Mouse (Mus musculus) liver, embryonic 11.5 days (tissue): ENCODE measurements around the gene Irf3. TPM values are rescaled to one million over a fixed set of nuclear protein-coding genes. Genes with fewer than 3 reads are reported as not detected.
A peak's percentile ranks its signal among the peaks of the same experiment; 100 is the strongest.

ENCODE experiments used
- ATAC-seq: fragments of 200-750 bp; cut with Nextera tagmentation; replicated peaks from 2 replicates; pipeline ENCODE4 v1.8.0; 2017; ENCODE audit warnings: moderate number of reproducible peaks, mild to moderate bottlenecking, moderate TSS enrichment, moderate library complexity; ENCODE audit not compliant: low FRiP score
- DNase-seq: peaks from one replicate; pipeline ENCODE4 v3.0.0-alpha.2; 2017; ENCODE audit warnings: low spot score
- H3K27ac ChIP-seq: fragments of 300-500 bp; sonication (generic); 2 replicates; pipeline ENCODE4 v1.5.1; 2014; ENCODE audit warnings: mild to moderate bottlenecking, low read depth, low read length, control low read depth
- H3K27me3 ChIP-seq: fragments of 300-500 bp; sonication (generic); replicated peaks from 2 replicates; pipeline ENCODE4 v1.6.1; 2014; ENCODE audit warnings: low read length, mixed read lengths; ENCODE audit not compliant: control insufficient read depth, insufficient read depth
- H3K36me3 ChIP-seq: fragments of 300-500 bp; sonication (generic); 2 replicates; pipeline ENCODE4 v1.6.1; 2014; ENCODE audit warnings: mild to moderate bottlenecking, low read length, moderate library complexity, mixed read lengths; ENCODE audit not compliant: control insufficient read depth, insufficient read depth
- H3K4me1 ChIP-seq: fragments of 300-500 bp; sonication (generic); replicated peaks from 2 replicates; pipeline ENCODE4 v1.6.1; 2014; ENCODE audit warnings: low read length, mixed read lengths; ENCODE audit not compliant: control insufficient read depth, insufficient read depth
- H3K4me2 ChIP-seq: fragments of 300-500 bp; sonication (generic); 2 replicates; pipeline ENCODE4 v1.6.1; 2014; ENCODE audit warnings: mild to moderate bottlenecking, control low read depth, moderate library complexity
- H3K4me3 ChIP-seq: fragments of 300-500 bp; sonication (generic); 2 replicates; pipeline ENCODE4 v1.5.1; 2014; ENCODE audit warnings: low read depth, low read length, control low read depth
- H3K9ac ChIP-seq: fragments of 300-500 bp; sonication (generic); 2 replicates; pipeline ENCODE4 v1.6.1; 2014; ENCODE audit warnings: low read depth, low read length, control low read depth
- H3K9me3 ChIP-seq: fragments of 300-500 bp; sonication (generic); 2 replicates; pipeline ENCODE4 v1.6.1; 2016; ENCODE audit warnings: low read length, inconsistent platforms, mixed read lengths; ENCODE audit not compliant: control insufficient read depth
- WGBS: fragments of 180-500 bp; shearing (Covaris S2); extraction: QIAGEN DNeasy Blood & Tissue Kit; methylation state at CpG from one replicate; pipeline ENCODE4 v1.1.7; 2014; 5-methylcytosine and 5-hydroxymethylcytosine counted together
- polyA plus RNA-seq: library from polyadenylated mRNA; unstranded; fragments of >200 nt; fragmentation: Nextera tagmentation; extraction: Ambion mirVana; gene quantifications from 2 replicates; pipeline ENCODE4 v1.2.1, GENCODE M21; 2014

Irf3 gene
- polyA plus RNA-seq: 76.2 and 88.4 TPM in 2 replicates

DNA sequence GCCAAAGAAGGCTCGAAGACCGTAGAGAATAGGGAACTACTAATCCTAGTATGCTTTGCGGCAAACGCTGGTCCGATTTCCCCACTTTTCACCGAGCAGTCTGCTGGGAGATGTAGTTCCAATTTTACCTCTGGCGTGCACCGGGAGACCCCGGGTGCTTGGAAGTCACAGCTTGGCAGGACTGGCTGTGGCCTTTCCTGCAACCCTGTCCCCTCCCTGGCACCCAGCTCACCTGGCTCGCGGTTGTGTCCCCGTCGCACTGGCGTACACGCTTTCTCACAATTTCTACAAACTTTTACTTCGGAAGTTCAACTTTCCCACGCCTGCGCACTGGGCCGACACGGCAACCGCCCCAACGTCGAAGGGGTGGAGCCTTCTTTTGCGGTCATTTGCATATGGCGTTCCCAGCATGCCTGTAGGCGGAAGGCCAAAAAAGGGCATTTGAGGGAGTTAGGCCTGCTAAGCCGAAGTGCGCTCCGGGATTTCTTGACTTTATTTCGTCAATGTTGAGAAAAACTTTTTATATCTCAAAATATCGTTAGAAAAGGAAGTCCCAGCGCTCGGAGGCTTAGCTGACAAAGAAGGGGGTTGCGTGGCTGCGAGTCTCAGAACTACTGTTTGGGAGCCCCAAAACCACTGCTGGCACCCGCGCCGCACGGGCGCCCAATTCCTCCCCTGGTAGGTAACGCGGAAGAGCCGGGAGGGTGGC, at the start of gene Irf3:
TSS of gene Irf3 (plus strand) at position 418 of the 709 bp plus-strand sequence.
- peak within 1 kb of the TSS; percentile 80 for H3K4me3 ChIP-seq
- H3K27ac ChIP-seq: peak within 1 kb of the TSS; percentile 94
- H3K4me2 ChIP-seq: peak within 1 kb of the TSS; percentile 99
- peak; percentile 92 for ATAC-seq
- DNase-seq: peak; percentile 98
- peak within 1 kb of the TSS; percentile 94 for H3K9ac ChIP-seq
- WGBS: under 1% methylated on average over 43 of the region's 43 CpGs
- H3K27me3 ChIP-seq: no peaks in the 10 kb centered on the region
- peaks cover 29% of the 10 kb centered on the region for H3K4me1 ChIP-seq
- H3K36me3 ChIP-seq: peaks cover 34% of the 10 kb centered on the region
- H3K9me3 ChIP-seq: no peaks in the 10 kb centered on the region

DNA sequence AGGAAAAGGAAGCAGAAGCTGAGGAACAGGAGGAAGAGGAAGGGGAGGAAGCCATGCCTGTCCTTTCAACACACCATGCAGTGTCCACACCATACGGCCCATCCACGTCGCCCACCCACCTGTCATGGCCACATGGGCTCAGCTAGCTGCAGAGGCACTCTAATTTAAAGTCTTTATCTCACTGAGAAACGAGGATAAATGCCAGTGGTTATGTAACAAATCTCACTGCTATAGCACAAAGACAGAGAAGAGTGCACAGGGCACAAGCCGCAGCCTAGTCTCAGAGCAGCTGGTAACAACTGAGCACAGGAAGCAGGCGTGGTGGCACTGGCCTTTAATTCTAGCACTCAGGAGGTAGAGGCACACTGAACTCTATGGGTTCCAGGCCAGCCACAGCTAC, 47.5 kb upstream of the Irf3 start:
- peaks cover 13% of the 10 kb centered on the region for H3K4me1 ChIP-seq
- peaks cover 33% of the 10 kb centered on the region for H3K27me3 ChIP-seq
- H3K27ac ChIP-seq: no peak overlapping the region
- WGBS: 58% methylated on average over 6 of the region's 6 CpGs
- DNase-seq: no peak
- H3K9me3 ChIP-seq: no peaks in the 10 kb centered on the region
- no peaks in the 10 kb centered on the region for H3K36me3 ChIP-seq
- no peak overlapping the region for H3K4me3 ChIP-seq
- no peak overlapping the region for H3K4me2 ChIP-seq
- ATAC-seq: no peak
- no peak overlapping the region for H3K9ac ChIP-seq

DNA sequence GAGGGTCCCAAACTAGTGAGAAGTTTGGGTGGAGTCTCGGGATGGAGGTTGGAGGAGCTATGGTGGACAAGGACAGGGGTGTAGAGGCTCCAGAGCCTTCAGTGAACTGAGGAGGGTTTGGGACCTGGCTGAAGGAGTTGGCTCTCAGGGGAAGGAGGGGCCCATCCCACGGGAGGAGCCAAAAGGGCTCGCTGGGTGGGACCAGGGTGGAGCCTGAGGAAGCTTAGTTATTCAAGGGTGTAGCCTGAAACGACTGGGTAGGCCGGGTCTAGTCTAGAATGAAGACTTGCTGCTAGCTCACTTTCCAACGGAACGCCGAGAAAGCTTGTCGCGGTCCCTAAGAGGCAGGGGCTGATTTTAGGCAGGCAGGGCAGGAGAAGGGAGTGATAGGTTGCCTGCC, 45.5 kb upstream of the Irf3 start:
- DNase-seq (peak; percentile 68), ATAC-seq (peak; percentile 83)
- Histone ChIP-seq H3K9me3 (no peaks in the 10 kb centered on the region), H3K27ac (peak overlapping the region; percentile 79; the same call in 1 of the 2 replicates), H3K9ac (peak overlapping the region; percentile 67), H3K4me1 (peaks cover 13% of the 10 kb centered on the region), H3K4me2 (peak overlapping the region; percentile 99), H3K36me3 (no peaks in the 10 kb centered on the region), H3K4me3 (peak overlapping the region; percentile 64), H3K27me3 (peaks cover 33% of the 10 kb centered on the region)
- under 1% methylated on average over 10 of the region's 10 CpGs for WGBS

DNA sequence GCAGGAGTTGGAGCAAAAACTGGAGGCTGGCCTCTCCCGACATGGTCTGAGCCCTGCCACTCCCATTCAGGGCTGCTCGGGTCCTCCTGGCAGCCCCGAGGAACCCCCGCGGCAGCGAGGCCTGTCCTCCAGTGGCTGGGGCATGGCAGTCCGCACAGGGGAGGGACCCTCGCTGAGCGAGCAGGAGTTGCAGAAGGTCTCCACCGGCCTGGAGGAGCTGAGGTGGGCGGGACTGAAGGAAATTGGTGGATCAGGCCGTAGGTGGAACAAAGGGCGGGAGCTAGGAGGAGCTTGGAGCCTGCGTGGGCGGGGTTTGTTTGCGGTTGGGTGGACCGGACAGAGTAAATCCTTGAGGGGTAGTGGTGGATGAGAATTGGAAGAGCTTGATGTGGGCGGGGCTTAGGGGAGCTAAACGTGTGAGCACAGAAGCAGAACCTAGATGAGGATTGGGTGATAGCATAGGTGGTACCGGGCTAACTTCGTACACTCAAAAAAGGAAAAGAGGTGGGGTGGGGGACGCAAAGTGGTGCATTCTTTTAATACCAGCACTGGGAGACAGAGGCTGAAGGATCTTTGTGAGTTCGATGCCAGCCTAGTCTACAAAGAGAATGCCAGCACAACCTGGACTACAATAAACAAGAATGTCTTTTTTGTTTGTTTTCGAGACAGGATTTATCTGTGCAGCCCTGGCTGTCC, 44.7 kb upstream of the Irf3 start:
- Histone ChIP-seq H3K4me2 (peak overlapping the region; percentile 99), H3K4me3 (peak overlapping the region; percentile 64), H3K9me3 (no peaks in the 10 kb centered on the region), H3K9ac (peak overlapping the region; percentile 67), H3K27ac (peak overlapping the region; percentile 79), H3K27me3 (peaks cover 31% of the 10 kb centered on the region), H3K4me1 (peaks cover 13% of the 10 kb centered on the region), H3K36me3 (no peaks in the 10 kb centered on the region)
- WGBS: 5% methylated on average over 24 of the region's 24 CpGs
- DNase-seq (peak; percentile 89), ATAC-seq (peak; percentile 84)

DNA sequence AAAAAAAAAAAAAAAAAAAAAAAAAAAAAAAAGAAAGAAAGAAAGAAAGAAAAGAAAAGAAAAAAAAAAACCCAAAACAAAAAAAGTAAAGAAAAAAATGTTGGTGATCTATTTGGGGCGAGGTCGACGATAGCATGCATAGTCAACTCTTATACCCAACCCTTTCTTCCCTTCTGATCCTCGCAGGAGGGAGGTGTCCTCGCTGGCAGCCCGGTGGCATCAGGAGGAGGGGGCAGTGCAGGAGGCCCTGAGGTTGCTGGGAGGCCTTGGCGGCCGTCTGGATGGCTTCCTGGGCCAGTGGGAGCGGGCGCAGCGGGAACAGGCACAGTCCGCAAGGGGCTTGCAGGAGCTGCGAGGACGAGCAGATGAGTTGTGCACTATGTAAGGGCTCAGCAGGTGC, 43.9 kb upstream of the Irf3 start:
- Histone ChIP-seq H3K27me3 (peaks cover 29% of the 10 kb centered on the region), H3K9me3 (no peaks in the 10 kb centered on the region), H3K4me2 (no peak overlapping the region), H3K9ac (no peak overlapping the region), H3K4me1 (peaks cover 13% of the 10 kb centered on the region), H3K4me3 (no peak overlapping the region), H3K27ac (no peak overlapping the region), H3K36me3 (no peaks in the 10 kb centered on the region)
- ATAC-seq (no peak), DNase-seq (no peak)
- 55% methylated on average over 14 of the region's 14 CpGs for WGBS

DNA sequence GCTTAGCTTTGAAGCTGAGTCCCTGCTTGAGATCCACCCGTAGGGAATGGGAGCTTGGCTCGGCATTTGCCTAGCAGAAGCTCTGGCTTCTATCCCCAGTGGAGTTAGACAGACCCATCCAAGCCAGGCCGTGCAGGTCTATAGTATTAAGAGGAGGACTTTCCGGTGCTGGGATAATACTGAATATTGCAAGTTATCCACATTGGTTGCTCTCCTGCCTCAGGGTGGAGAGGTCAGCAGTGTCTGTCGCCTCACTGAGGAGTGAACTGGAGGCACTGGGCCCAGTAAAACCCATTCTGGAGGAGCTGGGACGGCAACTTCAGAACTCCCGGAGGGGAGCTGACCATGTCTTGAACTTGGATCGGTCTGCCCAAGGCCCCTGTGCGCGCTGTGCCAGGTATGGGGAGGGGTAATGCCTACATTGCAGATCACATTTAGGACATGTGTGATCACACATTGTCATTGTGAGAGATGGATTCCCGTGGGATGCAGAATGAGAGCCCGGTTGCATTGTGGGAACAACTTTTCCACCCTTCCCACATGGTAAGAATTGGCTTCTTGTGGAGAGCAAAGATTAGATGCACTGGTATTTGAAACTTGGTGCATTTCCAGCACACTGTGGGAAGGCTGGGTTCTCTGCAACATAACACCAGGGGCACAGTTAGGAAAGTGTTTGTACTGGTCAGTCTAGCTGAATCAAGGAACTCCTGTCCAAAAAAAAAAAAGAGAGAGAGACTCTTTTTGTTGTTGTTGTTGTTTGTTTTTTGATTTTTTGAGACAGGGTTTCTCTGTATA, 43.2 kb upstream of the Irf3 start:
- no peak overlapping the region for H3K27ac ChIP-seq
- H3K4me2 ChIP-seq: no peak overlapping the region
- peaks cover 13% of the 10 kb centered on the region for H3K4me1 ChIP-seq
- ATAC-seq: no peak
- no peak overlapping the region for H3K4me3 ChIP-seq
- DNase-seq: no peak
- H3K27me3 ChIP-seq: peaks cover 25% of the 10 kb centered on the region
- no peak overlapping the region for H3K9ac ChIP-seq
- no peaks in the 10 kb centered on the region for H3K9me3 ChIP-seq
- no peaks in the 10 kb centered on the region for H3K36me3 ChIP-seq
- 85% methylated on average over 12 of the region's 12 CpGs for WGBS

DNA sequence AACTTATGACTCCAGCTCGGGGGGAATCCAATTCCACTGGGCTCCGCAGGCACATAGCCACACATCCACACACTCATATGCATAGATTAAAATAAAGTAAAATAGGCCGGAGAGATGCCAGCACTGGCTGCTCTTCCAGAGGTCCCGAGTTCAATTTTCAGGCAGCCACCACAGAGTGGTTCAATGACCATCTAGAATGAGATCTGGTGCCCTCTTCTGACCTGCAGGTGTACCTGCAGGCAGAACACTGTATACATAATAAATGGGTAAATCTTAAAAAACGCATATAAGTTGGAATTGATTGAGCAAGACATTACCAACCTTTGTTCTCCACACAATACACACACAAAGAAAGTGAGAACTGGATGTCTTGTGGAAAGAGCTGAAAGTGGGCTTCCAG, 41.8 kb upstream of the Irf3 start:
- H3K27me3 ChIP-seq: peaks cover 13% of the 10 kb centered on the region
- WGBS: 46% methylated on average over 5 of the region's 5 CpGs
- no peaks in the 10 kb centered on the region for H3K9me3 ChIP-seq
- H3K27ac ChIP-seq: no peak overlapping the region
- no peak for DNase-seq
- peaks cover 13% of the 10 kb centered on the region for H3K4me1 ChIP-seq
- no peak overlapping the region for H3K9ac ChIP-seq
- H3K4me2 ChIP-seq: no peak overlapping the region
- no peak for ATAC-seq
- H3K4me3 ChIP-seq: no peak overlapping the region
- no peaks in the 10 kb centered on the region for H3K36me3 ChIP-seq

DNA sequence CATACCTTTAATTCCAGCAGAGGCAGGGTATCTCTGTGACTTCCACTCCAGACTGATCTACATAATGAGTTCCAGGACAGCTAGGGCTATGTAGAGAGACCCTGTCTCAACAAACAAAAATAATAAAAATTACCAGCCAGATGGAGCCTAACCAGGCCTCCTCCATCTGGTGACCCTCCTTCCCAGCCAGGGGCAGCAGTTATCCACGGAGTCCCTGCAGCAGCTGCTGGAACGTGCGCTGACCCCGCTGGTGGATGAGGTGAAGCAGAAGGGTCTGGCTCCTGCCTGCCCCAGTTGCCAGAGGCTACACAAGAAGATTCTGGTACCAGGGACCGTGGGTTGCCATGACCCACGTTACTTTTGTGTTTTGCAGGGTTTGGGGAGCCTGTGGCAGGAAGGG, 41.2 kb upstream of the Irf3 start:
- DNase-seq (no peak), ATAC-seq (no peak)
- Histone ChIP-seq H3K9ac (no peak overlapping the region), H3K4me3 (no peak overlapping the region), H3K4me2 (no peak overlapping the region), H3K27ac (no peak overlapping the region), H3K4me1 (peaks cover 13% of the 10 kb centered on the region), H3K36me3 (no peaks in the 10 kb centered on the region), H3K27me3 (peaks cover 6% of the 10 kb centered on the region), H3K9me3 (no peaks in the 10 kb centered on the region)
- 65% methylated on average over 6 of the region's 6 CpGs for WGBS
